Mouse (Mus musculus): ENCODE measurements around the gene Gtf2e1. TPM values are rescaled to one million over a fixed set of nuclear protein-coding genes. Genes with fewer than 3 reads are reported as not detected.

Gene Gtf2e1
- polyA plus RNA-seq, 1 experiment: 10.3 TPM

DNA sequence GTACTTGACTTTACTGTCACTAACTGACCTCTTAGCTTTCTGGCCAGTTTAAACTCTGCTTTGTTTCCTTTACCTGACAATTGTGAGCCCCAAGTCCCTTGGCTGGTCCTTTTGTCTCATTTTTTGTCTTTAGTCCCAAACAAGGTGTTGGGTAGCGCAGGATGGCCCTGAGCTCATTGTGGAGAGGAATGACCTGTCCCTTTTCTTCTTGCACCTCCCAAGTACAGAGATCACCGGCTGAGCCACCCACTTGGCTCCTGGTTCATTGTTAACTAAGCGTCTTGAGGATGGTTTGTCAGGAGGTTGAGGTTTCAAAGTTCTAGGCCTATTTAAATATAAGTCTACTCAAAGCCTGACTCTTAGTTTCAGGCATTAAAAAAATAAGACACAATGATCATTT is 43.7 kb upstream of the Gtf2e1 start:
- TF ChIP-seq REST (IDR thresholded peaks at IDR 0.05; ENCODE audit: insufficient read depth, insufficient read length) (no peak), POLR2A (IDR thresholded peaks at IDR 0.05; ENCODE audit: insufficient read length, low read depth) (no peak), TCF3 (IDR thresholded peaks at IDR 0.05; ENCODE audit: insufficient read length, low read depth) (no peak), MYOD1 (IDR thresholded peaks at IDR 0.05; ENCODE audit: control insufficient read depth in 1 of 3, insufficient read length in 2 of 3, low read depth in 2 of 3) (no peak), POLR2AphosphoS2 (IDR thresholded peaks at IDR 0.05; ENCODE audit: insufficient read length, low read depth) (no peak), SRF (IDR thresholded peaks at IDR 0.05; ENCODE audit: control insufficient read depth, insufficient read length, low read depth) (no peak), USF1 (IDR thresholded peaks at IDR 0.05; ENCODE audit: low read depth) (no peak)
- Histone ChIP-seq H3ac (ENCODE audit: control insufficient read depth, insufficient read length) (no peak overlapping the region), H3K4me2 (ENCODE audit: low read depth) (no peak overlapping the region), H3K79me2 (ENCODE audit: control insufficient read depth, insufficient read depth) (no peaks in the 10 kb centered on the region), H3K36me3 (ENCODE audit: control insufficient read depth, insufficient read depth) (no peaks in the 10 kb centered on the region), H3K4me3 (no peak overlapping the region), H3K27me3 (ENCODE audit: control insufficient read depth, insufficient read depth, insufficient read length) (no peaks in the 10 kb centered on the region)

- Histone ChIP-seq H3K4me3 (no peak overlapping the region), H3K79me2 (ENCODE audit: control insufficient read depth, insufficient read depth) (no peaks in the 10 kb centered on the region), H3K27me3 (ENCODE audit: control insufficient read depth, insufficient read depth, insufficient read length) (no peaks in the 10 kb centered on the region), H3K36me3 (ENCODE audit: control insufficient read depth, insufficient read depth) (no peaks in the 10 kb centered on the region), H3ac (ENCODE audit: control insufficient read depth, insufficient read length) (no peak overlapping the region), H3K4me2 (ENCODE audit: low read depth) (no peak overlapping the region)
- TF ChIP-seq TCF3 (IDR thresholded peaks at IDR 0.05; ENCODE audit: insufficient read length, low read depth): no peak
- no peak for TF ChIP-seq E2F4 (IDR thresholded peaks at IDR 0.05; ENCODE audit: insufficient read depth)
- no peak for TF ChIP-seq MAX (IDR thresholded peaks at IDR 0.05; ENCODE audit: low read depth)
- no peak for TF ChIP-seq CEBPB (IDR thresholded peaks at IDR 0.05; ENCODE audit: insufficient read depth, poor library complexity, severe bottlenecking)
- no peak for TF ChIP-seq TCF12 (IDR thresholded peaks at IDR 0.05; ENCODE audit: insufficient read depth, poor library complexity, severe bottlenecking)
- TF ChIP-seq REST (IDR thresholded peaks at IDR 0.05; ENCODE audit: insufficient read depth, insufficient read length): no peak
- no peak for TF ChIP-seq USF1 (IDR thresholded peaks at IDR 0.05; ENCODE audit: low read depth)
- no peak for TF ChIP-seq POLR2AphosphoS2 (IDR thresholded peaks at IDR 0.05; ENCODE audit: insufficient read length, low read depth)
- TF ChIP-seq SRF (IDR thresholded peaks at IDR 0.05; ENCODE audit: control insufficient read depth, insufficient read length, low read depth): no peak
- TF ChIP-seq MYOG (IDR thresholded peaks at IDR 0.05; ENCODE audit: control insufficient read depth in 1 of 3, insufficient read depth in 1 of 3, insufficient read length in 2 of 3, low read depth in 2 of 3): no peak
- TF ChIP-seq POLR2A (IDR thresholded peaks at IDR 0.05; ENCODE audit: insufficient read length, low read depth): no peak
- no peak for TF ChIP-seq MYOD1 (IDR thresholded peaks at IDR 0.05; ENCODE audit: control insufficient read depth in 1 of 3, insufficient read length in 2 of 3, low read depth in 2 of 3)
These were observed 42.3 kb upstream of the Gtf2e1 start for GRCm38 (mm10) chr16:37581901-37582300.

DNA sequence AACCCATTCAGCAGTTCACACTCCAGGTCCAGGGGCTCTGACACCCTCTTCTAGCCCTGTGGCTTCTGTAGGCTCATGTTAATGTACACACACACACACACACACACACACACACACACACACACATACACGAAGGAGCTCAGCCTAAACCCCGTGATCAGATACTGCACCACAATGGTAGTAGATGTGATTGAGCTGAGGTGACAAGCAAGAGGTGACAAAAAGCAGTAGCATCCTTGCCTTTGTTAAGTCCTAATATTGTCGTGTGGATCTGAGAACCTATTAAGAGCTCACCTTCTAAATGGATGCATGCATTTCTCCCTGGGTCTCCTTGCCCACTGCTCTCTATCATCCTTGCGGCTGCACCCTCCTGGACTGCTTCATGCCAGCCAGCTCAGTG is 41.1 kb upstream of the Gtf2e1 start:
- H3K79me2 ChIP-seq (ENCODE audit: control insufficient read depth, insufficient read depth): no peaks in the 10 kb centered on the region
- H3ac ChIP-seq (ENCODE audit: control insufficient read depth, insufficient read length): no peak overlapping the region
- H3K4me3 ChIP-seq: no peak overlapping the region
- H3K27me3 ChIP-seq (ENCODE audit: control insufficient read depth, insufficient read depth, insufficient read length): no peaks in the 10 kb centered on the region
- H3K36me3 ChIP-seq (ENCODE audit: control insufficient read depth, insufficient read depth): no peaks in the 10 kb centered on the region
- H3K4me2 ChIP-seq (ENCODE audit: low read depth): no peak overlapping the region
- TF ChIP-seq MYOG (IDR thresholded peaks at IDR 0.05; ENCODE audit: control insufficient read depth in 1 of 3, insufficient read depth in 1 of 3, insufficient read length in 2 of 3, low read depth in 2 of 3): no peak
- TF ChIP-seq CEBPB (IDR thresholded peaks at IDR 0.05; ENCODE audit: insufficient read depth, poor library complexity, severe bottlenecking): no peak
- no peak for TF ChIP-seq MAX (IDR thresholded peaks at IDR 0.05; ENCODE audit: low read depth)
- TF ChIP-seq SRF (IDR thresholded peaks at IDR 0.05; ENCODE audit: control insufficient read depth, insufficient read length, low read depth): no peak
- TF ChIP-seq POLR2AphosphoS2 (IDR thresholded peaks at IDR 0.05; ENCODE audit: insufficient read length, low read depth): no peak
- TF ChIP-seq TCF12 (IDR thresholded peaks at IDR 0.05; ENCODE audit: insufficient read depth, poor library complexity, severe bottlenecking): no peak
- no peak for TF ChIP-seq E2F4 (IDR thresholded peaks at IDR 0.05; ENCODE audit: insufficient read depth)
- no peak for TF ChIP-seq TCF3 (IDR thresholded peaks at IDR 0.05; ENCODE audit: insufficient read length, low read depth)
- no peak for TF ChIP-seq MYOD1 (IDR thresholded peaks at IDR 0.05; ENCODE audit: control insufficient read depth in 1 of 3, insufficient read length in 2 of 3, low read depth in 2 of 3)
- no peak for TF ChIP-seq REST (IDR thresholded peaks at IDR 0.05; ENCODE audit: insufficient read depth, insufficient read length)

DNA sequence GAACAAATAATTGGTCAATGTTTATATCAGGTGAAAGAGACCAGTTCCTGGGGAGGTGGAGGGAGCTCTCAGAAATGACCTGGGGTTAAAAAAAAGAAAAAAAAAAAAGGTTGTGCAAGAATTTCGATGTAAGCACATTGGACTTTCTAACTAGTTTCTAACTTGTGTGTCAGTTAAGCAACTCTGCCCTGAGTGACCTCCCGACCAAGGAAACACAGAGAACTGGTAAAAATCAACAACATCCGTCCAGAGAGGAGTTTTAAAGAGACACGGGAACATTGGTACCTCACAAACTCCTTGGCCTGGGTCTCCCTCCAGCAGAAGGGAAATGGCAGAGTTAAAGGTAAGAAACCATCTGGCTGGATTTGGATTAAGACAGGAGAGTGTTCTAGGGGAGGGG is 40.4 kb upstream of the Gtf2e1 start, which contains the start of gene Hgd:
Hgd (plus strand) TSS at position 160 of the 400 bp plus-strand sequence.
- no peaks in the 10 kb centered on the region for H3K27me3 ChIP-seq (ENCODE audit: control insufficient read depth, insufficient read depth, insufficient read length)
- H3ac ChIP-seq (ENCODE audit: control insufficient read depth, insufficient read length): no peak within 1 kb of the TSS
- H3K4me3 ChIP-seq: no peak within 1 kb of the TSS
- TF ChIP-seq CEBPB (IDR thresholded peaks at IDR 0.05; ENCODE audit: insufficient read depth, poor library complexity, severe bottlenecking) (no peak), POLR2AphosphoS2 (IDR thresholded peaks at IDR 0.05; ENCODE audit: insufficient read length, low read depth) (no peak), POLR2A (IDR thresholded peaks at IDR 0.05; ENCODE audit: insufficient read length, low read depth) (no peak), TCF3 (IDR thresholded peaks at IDR 0.05; ENCODE audit: insufficient read length, low read depth) (no peak)
- H3K4me2 ChIP-seq (ENCODE audit: low read depth): no peak within 1 kb of the TSS
- no peaks in the 10 kb centered on the region for H3K79me2 ChIP-seq (ENCODE audit: control insufficient read depth, insufficient read depth)
- H3K36me3 ChIP-seq (ENCODE audit: control insufficient read depth, insufficient read depth): no peaks in the 10 kb centered on the region

- H3K4me3 ChIP-seq: no peak overlapping the region
- TF ChIP-seq USF1 (IDR thresholded peaks at IDR 0.05; ENCODE audit: low read depth) (no peak), TCF3 (IDR thresholded peaks at IDR 0.05; ENCODE audit: insufficient read length, low read depth) (no peak), SRF (IDR thresholded peaks at IDR 0.05; ENCODE audit: control insufficient read depth, insufficient read length, low read depth) (no peak), TCF12 (IDR thresholded peaks at IDR 0.05; ENCODE audit: insufficient read depth, poor library complexity, severe bottlenecking) (no peak), POLR2A (IDR thresholded peaks at IDR 0.05; ENCODE audit: insufficient read length, low read depth) (no peak), CEBPB (IDR thresholded peaks at IDR 0.05; ENCODE audit: insufficient read depth, poor library complexity, severe bottlenecking) (no peak), MYOG (IDR thresholded peaks at IDR 0.05; ENCODE audit: control insufficient read depth in 1 of 3, insufficient read depth in 1 of 3, insufficient read length in 2 of 3, low read depth in 2 of 3) (no peak), E2F4 (IDR thresholded peaks at IDR 0.05; ENCODE audit: insufficient read depth) (no peak), MYOD1 (IDR thresholded peaks at IDR 0.05; ENCODE audit: control insufficient read depth in 1 of 3, insufficient read length in 2 of 3, low read depth in 2 of 3) (no peak), POLR2AphosphoS2 (IDR thresholded peaks at IDR 0.05; ENCODE audit: insufficient read length, low read depth) (no peak)
- H3K79me2 ChIP-seq (ENCODE audit: control insufficient read depth, insufficient read depth): no peaks in the 10 kb centered on the region
- no peaks in the 10 kb centered on the region for H3K36me3 ChIP-seq (ENCODE audit: control insufficient read depth, insufficient read depth)
- H3K4me2 ChIP-seq (ENCODE audit: low read depth): no peak overlapping the region
- no peak overlapping the region for H3ac ChIP-seq (ENCODE audit: control insufficient read depth, insufficient read length)
- no peaks in the 10 kb centered on the region for H3K27me3 ChIP-seq (ENCODE audit: control insufficient read depth, insufficient read depth, insufficient read length)
These were observed 40.0 kb upstream of the Gtf2e1 start for GRCm38 (mm10) chr16:37579591-37579990.
